Mouse (Mus musculus) small intestine, adult 2 months (tissue): ENCODE measurements around the gene AC124108.1.

Source experiments
- CTCF ChIP-seq: fragments of 200-500 bp; IDR thresholded peaks from 2 replicates; pipeline ENCODE4 v1.5.1; 2012; ENCODE audit warnings: low read depth, mild to moderate bottlenecking, control low read depth, inconsistent platforms, low read length, moderate library complexity, mixed read lengths; ENCODE audit not compliant: insufficient replicate concordance, insufficient read length; ENCODE audit errors: extremely low read depth
- POLR2A ChIP-seq: fragments of 200-500 bp; IDR thresholded peaks from 2 replicates; pipeline ENCODE4 v1.6.1; 2012; ENCODE audit warnings: low read depth, mild to moderate bottlenecking, control low read depth, inconsistent platforms, low read length, moderate library complexity

DNA sequence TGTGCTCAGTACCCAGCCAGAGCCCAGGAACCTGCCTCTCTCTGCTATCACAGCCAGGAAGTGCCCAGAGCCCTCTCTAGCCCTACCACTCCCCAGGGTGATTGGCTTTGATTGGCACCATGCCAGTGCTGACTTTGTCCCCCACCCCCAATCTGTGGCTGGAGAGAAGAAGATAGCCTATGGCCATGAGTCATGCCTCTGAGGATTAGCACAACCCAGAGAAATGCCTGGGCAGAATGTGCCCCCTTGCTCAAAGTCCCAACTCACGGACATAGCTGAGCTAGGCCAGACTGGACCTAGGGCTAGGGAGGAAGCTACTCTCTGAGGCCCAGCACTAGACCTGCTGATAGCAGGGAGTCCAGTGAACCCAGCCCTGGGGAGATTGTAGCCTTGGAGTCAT lies 41.1 kb upstream of the AC124108.1 start:
- TF ChIP-seq CTCF = no peak
- no peak for TF ChIP-seq POLR2A
